Mouse (Mus musculus) embryo, embryonic 9.5 days (tissue): ENCODE data around the gene Serpina1d.
"Not testable (repeated sequence)": the region's sequence is repeated elsewhere in the genome, so short reads cannot be mapped to it uniquely, and the experiment has no call there.

Experiments
- DNase-seq: peaks from one replicate; pipeline ENCODE4 v3.0.0-alpha.2; 2017; ENCODE audit errors: extremely low spot score

Serpina1d gene

GRCm38 (mm10) chr12:103773246-103773851, at the start of gene Serpina1d:
Serpina1d (minus strand) TSS chr12:103773592.
- not testable (repeated sequence) for DNase-seq

GRCm38 (mm10) chr12:103770597-103770996, 2.8 kb downstream of the Serpina1d start:
- not testable (repeated sequence) for DNase-seq

- not testable (repeated sequence) for DNase-seq
Measured at GRCm38 (mm10) chr12:103763083-103763482, 10.3 kb downstream of the Serpina1d start.

GRCm38 (mm10) chr12:103760316-103760715, 13.1 kb downstream of the Serpina1d start:
- not testable (repeated sequence) for DNase-seq

- not testable (repeated sequence) for DNase-seq
Measured at GRCm38 (mm10) chr12:103745957-103746356, 27.4 kb downstream of the Serpina1d start.

DNA sequence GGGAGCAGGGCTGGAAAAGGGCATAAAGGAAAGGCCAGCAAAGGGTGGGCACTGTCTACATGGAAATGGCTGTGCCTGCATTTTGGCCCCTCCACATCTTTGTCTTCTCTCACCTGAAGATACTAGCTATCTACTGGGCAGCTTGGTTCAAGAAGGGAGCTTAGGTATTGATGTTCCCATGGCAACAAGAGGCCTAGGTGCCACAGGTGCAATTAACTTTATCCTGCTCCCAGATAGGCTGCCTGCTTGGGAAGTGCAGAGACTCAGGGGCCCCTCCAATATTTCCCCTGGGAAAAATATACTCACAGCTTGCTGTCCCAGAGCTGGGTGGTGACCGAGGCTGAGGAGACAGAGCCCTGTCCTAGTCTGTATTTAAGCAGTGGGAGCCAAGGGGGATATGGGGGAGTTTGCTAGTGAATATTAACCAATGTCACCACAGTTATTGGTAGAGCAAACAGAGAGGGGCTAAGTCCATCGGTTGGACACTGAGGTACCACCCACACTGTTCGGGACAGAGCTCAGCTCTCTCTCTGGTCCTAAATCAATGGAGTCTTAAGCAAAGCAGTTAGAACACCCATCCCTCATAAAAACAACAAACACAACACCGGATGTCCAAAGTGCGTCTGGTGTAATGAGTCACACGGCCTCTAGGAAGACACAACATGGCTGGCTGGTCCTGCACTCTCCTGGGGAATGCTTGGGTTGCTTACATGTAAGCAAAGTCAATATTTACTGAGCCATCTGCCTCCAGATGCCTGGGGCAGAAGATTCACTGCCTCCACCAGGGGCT, 35.4 kb downstream of the Serpina1d start:
- not testable (repeated sequence) for DNase-seq

- not testable (repeated sequence) for DNase-seq
Measured at GRCm38 (mm10) chr12:103735566-103735965, 37.8 kb downstream of the Serpina1d start.

- DNase-seq: not testable (repeated sequence)
Measured at GRCm38 (mm10) chr12:103735101-103735500, 38.3 kb downstream of the Serpina1d start.
